Mouse (Mus musculus) monocyte, adult 5-6 weeks (primary cell): ENCODE measurements around the gene Itih3. TPM values are rescaled to one million over a fixed set of nuclear protein-coding genes. Genes with fewer than 3 reads are reported as not detected.
A peak's percentile ranks its signal among the peaks of the same experiment; 100 is the strongest.

ENCODE experiments used
- ATAC-seq: fragments of 153-309, 156-312 bp; replicated peaks from 2 replicates; pipeline ENCODE4 v1.8.0; 2017; ENCODE audit warnings: mild to moderate bottlenecking; ENCODE audit not compliant: low TSS enrichment, insufficient number of reproducible peaks, severe bottlenecking, poor library complexity, low FRiP score
- total RNA-seq: library from RNA; stranded (forward); fragments of 200-1000, 200-491, 200-594 nt; gene quantifications from 3 replicates; pipeline ENCODE4 v1.2.3, GENCODE M21; 2017

The Itih3 gene
- not detected in 3 replicates for total RNA-seq

DNA sequence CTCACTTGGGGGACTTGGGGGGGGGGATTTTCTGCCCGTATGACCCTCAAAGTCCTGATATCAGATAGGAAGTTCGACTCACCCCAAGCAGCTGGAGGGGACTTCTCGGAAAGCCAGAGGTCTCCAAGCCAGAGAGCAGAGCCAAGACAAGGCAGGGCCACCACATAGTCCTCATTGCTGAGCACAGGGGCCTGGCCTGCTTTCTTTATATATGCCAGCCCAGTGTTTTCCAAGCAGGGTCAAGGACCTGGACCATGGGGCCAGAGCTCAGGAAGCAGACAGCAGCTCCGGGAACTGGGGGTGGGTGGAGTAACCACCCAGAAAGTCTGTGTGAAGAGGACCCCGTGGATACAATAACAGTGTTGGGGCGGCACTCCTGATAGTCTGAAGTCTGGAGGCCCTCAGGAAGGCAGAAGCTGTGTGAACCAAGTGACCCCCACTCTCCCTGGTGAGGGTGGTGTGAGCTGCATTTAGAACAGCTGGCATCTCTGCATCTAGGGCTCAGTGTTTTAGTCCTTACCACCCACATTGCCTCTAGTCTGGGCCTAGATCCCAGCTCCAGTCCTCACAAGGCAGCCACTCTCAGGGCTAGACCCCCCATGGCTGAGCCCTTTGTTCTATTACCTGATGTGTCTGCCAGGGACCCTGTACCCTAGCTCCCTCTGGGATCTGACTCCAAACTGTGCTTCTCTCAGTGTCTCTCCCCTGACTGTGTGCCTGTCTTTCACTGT, at the start of gene Itih3:
Gene Itih3, minus strand, starts transcription at position 386 of the 731 bp plus-strand sequence.
- ATAC-seq = no peak

DNA sequence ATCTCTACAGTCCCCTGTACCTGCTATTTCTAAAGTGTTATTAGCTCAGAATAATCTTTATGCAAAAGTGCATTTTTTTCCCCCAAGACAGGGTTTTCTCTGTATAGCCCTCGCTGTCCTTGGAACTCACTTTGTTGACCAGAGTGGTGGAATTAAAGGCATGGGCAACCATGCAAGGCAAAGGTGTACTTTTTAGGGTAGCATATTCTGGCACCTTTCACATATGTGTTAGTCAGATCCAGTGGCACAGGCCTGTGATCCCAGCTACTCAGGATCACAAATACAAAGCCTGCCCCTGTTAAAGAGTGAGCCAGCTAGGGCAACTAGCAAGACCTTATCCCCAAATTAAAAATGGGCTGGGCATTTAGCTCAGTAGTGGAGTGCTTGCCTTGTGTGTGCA, 36.8 kb upstream of the Itih3 start:
- ATAC-seq = no peak

DNA sequence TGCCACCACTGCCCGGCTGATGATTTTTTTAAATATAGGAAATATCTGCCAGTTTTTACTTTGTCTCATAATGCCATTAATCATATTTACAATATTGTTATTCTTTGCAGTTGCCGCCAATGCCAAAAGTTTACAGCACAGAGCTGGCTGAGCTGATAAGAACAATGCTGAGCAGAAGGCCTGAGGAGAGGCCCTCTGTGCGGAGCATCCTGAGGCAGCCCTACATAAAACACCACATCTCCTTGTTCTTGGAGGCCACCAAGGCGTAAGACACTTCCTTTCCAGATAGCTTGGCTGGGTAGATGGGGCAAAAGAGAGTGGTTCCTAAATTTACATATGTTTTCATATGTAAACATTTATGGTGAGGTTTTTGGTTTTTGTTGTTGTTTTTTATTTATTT, 35.5 kb upstream of the Itih3 start:
- ATAC-seq = no peak

GRCm38 (mm10) chr14:30958517-30958916, 35.0 kb upstream of the Itih3 start:
- no peak for ATAC-seq

GRCm38 (mm10) chr14:30951154-30951825, 27.7 kb upstream of the Itih3 start, which contains the start of gene Nek4:
Gene Nek4 (plus strand): TSS chr14:30951377.
- ATAC-seq = peak; percentile 99

DNA sequence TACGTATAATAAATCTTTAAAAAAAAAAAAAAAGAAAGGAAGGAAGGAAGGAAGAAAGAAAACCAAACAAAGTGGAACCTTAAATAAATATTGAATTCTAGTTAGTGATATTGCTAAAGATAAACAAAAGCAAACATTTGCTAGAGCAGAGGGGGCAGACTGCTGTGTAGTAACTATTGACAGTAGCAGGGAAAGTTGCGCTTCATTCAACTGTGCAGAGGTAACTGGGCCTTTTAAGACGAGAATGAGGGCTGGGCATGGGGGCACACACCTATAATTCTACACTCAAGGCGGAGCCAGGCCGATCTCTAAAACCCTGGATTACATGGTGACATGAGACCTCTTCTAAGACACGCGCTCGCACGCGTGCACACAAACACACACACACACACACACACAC, 26.4 kb upstream of the Itih3 start:
- no peak for ATAC-seq

- no peak for ATAC-seq
Measured at GRCm38 (mm10) chr14:30944745-30945144, 21.2 kb upstream of the Itih3 start.

DNA sequence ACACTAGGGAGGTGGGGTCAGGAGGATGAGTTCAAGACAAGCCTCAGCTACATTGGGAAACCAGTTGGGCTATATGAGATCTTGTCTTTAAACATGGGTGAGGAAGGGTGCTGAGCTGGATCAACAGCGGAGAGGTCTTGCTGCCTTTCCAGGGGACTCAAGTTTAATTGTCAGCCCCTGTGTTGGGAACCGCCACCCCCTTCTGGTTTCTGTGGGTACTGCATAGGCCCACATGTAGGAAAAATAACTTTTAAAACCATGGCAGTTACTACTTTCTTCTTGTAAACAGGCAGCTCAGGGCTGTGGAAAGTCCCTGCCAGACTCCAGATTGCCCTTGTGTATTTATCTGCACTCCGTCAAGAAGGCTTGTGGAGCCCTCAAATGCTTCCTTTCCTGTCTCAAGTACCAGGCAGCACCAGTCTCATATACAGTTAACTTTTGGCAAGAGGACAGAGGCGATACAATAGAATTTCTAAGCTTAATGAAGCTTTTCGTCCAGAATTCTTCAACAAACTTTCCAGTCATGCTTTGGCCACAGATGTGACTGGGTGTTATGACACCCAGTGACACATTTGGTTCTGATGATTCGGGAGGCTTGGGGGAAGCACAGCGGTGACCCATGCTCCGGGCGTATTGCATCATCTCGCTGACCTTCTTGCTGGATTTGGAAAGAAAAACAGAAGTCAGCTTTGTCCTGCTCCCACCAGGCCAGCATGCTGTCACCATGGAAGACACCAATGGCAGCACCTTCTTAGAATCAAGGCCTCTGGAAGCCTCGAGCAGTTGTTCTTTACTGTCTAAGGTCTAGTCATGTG, 20.5 kb upstream of the Itih3 start:
- peak; percentile 64 for ATAC-seq

- no peak for ATAC-seq
Measured at GRCm38 (mm10) chr14:30943038-30943437, 19.5 kb upstream of the Itih3 start, which contains the start of gene Itih1. Gene Itih1 (minus strand): TSS chr14:30943289.

DNA sequence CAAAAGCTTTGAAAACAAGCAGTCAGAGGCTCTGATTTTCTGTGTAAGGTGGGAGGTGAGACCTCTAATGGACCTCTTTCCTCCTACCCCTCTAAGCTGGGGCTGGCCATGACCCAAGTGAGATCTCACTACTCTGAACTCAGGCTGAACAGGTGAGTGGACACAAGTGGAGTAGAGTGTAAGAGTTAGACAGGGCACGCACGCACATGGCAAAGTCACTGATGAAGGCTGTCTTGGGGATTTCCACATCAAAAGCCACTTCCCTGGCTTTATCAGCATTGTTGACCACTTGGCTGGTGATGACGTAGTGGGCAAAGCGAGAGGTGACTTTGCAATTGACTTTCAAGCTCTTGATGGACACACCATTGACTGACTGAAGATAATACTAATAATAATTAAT, 18.7 kb upstream of the Itih3 start:
- no peak for ATAC-seq

DNA sequence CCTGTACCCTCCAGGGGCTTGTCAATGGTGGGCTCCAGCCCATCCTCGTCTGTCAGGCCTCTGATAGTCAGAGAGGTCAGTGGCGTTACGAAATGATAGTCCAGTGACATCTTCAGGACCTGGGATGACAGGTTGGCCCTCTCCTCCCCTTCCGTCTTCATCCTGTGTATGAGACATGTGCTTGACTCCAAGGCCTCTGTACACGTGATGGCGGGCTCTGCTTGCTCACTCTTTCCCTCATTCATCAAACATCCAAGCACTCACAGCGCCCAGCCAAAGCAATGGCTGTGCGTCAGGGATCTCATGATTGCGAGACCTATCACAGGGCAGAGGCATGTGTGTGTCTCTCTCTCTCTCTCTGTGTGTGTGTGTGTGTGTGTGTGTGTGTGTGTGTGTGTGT, 9.8 kb upstream of the Itih3 start:
- ATAC-seq = no peak

DNA sequence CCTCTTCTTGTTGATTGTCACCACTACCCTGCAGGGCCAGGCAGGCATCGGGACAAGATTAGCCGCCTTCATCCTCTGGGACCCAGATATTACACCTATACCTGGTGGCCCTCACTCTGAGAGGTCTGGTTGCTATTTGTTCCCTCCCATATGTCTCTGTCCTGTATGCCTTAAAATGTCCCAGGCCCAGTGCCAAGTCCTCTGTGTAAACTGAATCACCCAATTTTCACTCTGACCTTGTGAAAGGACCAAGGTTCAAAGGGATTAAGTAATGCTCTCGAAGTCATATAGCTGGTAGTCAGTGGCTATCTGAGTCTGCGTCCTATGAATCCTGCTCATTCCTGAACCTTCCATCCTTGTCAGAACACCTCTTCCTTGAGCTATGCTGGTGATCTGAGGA, 6.8 kb upstream of the Itih3 start:
- no peak for ATAC-seq

GRCm38 (mm10) chr14:30925492-30925891, 1.9 kb upstream of the Itih3 start:
- ATAC-seq = no peak

DNA sequence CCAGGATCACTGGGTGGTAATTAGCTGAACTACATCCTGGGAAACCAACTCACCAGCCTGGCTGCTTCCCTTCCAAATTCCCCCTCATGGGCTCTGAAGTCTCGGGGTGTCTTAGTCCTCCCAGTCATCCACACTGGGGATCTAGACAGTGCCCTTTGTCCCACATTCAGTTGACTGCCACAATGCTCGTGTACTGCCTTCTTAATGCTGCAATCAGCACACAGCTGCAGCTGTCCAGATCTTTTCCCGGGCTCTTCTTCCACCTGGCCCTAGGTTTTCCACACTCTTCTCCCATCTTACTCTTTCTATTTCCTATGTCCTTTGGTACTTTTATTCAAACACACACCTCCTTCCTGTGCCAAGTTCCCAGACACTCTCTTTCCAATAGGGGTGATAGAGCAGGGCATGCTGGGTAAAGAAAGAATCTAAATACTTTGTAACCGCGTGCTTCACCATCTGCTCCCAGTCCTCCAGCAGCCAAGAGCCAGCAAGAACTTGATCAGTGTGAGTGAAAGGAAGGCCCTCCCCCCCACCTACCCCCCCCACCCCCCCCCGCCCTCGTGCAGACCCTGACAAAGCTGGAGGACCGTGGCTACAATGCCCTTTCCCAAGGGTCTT, 1.4 kb downstream of the Itih3 start:
- ATAC-seq = no peak

DNA sequence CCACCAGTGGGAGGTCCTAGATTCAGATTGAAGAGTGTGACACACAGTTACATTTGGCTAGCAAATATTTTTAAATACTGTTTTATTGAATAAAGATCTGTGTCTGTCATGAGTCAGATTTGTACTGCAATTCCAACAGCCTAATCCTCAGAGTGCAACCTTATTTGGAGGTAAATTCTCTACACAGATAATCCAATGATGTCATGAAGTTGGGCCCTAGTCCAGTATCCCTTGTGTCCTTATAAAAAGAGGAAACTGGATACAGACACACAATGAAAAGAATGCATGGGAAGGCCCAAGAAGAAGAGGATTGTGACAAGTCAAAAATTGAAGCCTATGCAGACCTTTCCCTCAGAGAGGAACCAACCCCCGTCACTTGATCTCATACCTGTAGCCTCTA, 7.0 kb downstream of the Itih3 start:
- ATAC-seq = no peak

GRCm38 (mm10) chr14:30913404-30913803, 10.2 kb downstream of the Itih3 start:
- no peak for ATAC-seq

GRCm38 (mm10) chr14:30912641-30913040, 10.9 kb downstream of the Itih3 start:
- no peak for ATAC-seq

DNA sequence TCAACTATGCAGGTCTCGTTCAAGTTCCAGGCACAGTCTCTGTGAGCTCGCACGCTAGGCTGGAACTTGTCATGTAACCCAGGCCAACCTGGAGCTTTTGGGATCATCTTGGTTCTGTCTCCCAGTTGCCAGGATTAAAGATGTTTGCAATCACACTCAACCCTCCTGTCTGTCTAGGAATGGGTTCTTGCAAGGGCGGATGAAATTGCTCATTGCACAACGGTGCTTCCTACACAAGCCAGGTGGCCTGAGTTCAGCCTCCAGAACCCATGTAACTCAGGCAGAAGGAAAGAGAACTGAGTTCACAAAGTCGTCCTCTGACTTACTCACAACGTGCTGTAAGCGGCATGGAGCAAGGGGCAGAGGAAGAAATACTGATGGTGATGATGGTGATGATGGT, 12.4 kb downstream of the Itih3 start:
- ATAC-seq = no peak

GRCm38 (mm10) chr14:30907814-30908265, 15.7 kb downstream of the Itih3 start:
- peak; percentile 87 for ATAC-seq
